Mouse (Mus musculus) myocyte (in vitro differentiated cells): Measurements from ENCODE around the gene Btrc. TPM values are rescaled to one million over a fixed set of nuclear protein-coding genes. Genes with fewer than 3 reads are reported as not detected.

ENCODE experiments used
- H3K27me3 ChIP-seq: one replicate; pipeline ENCODE4 v1.6.1; 2011; ENCODE audit not compliant: control insufficient read depth, insufficient read depth, insufficient read length
- H3K36me3 ChIP-seq: one replicate; pipeline ENCODE4 v1.6.1; 2011; ENCODE audit not compliant: control insufficient read depth, insufficient read depth
- H3K4me2 ChIP-seq: one replicate; pipeline ENCODE4 v1.6.1; 2011; ENCODE audit warnings: low read depth, control low read depth
- H3K4me3 ChIP-seq: one replicate; pipeline ENCODE4 v1.5.1; 2011; ENCODE audit warnings: mild to moderate bottlenecking, control low read depth, moderate library complexity
- H3K79me2 ChIP-seq: one replicate; pipeline ENCODE4 v1.6.1; 2011; ENCODE audit not compliant: control insufficient read depth, insufficient read depth
- H3ac ChIP-seq: one replicate; pipeline ENCODE4 v1.6.1; 2011; ENCODE audit not compliant: control insufficient read depth, insufficient read length
- CEBPB ChIP-seq: IDR thresholded peaks from 2 replicates; pipeline ENCODE4 v1.6.1; 2011; ENCODE audit warnings: mild to moderate bottlenecking, moderate library complexity; ENCODE audit not compliant: poor library complexity, insufficient read depth, severe bottlenecking
- E2F4 ChIP-seq: IDR thresholded peaks from one replicate; pipeline ENCODE4 v1.6.1; 2011; ENCODE audit warnings: mild to moderate bottlenecking, control low read depth, moderate library complexity; ENCODE audit not compliant: insufficient read depth
- MAX ChIP-seq: IDR thresholded peaks from one replicate; pipeline ENCODE4 v1.6.1; 2011; ENCODE audit warnings: low read depth, mild to moderate bottlenecking, control low read depth
- MYOD1 ChIP-seq, 3 experiments: IDR thresholded peaks; one replicate each; pipeline ENCODE4 v1.6.1; 2011; ENCODE audit warnings: control low read depth in 2 of 3, low read depth in 2 of 3, mild to moderate bottlenecking in 2 of 3, moderate library complexity in 1 of 3; ENCODE audit not compliant: insufficient read length in 2 of 3, control insufficient read depth in 1 of 3
- MYOG ChIP-seq, 3 experiments: IDR thresholded peaks; one replicate each; pipeline ENCODE4 v1.6.1; 2011; ENCODE audit warnings: control low read depth in 2 of 3, low read depth in 2 of 3, mild to moderate bottlenecking in 2 of 3; ENCODE audit not compliant: insufficient read length in 2 of 3, control insufficient read depth in 1 of 3, insufficient read depth in 1 of 3
- POLR2A ChIP-seq: IDR thresholded peaks from one replicate; pipeline ENCODE4 v1.6.1; 2011; ENCODE audit warnings: low read depth, mild to moderate bottlenecking, control low read depth, moderate library complexity; ENCODE audit not compliant: insufficient read length
- POLR2AphosphoS2 ChIP-seq: IDR thresholded peaks from one replicate; pipeline ENCODE4 v1.6.1; 2011; ENCODE audit warnings: low read depth, control low read depth; ENCODE audit not compliant: insufficient read length
- REST ChIP-seq: IDR thresholded peaks from one replicate; pipeline ENCODE4 v1.6.1; 2011; ENCODE audit warnings: mild to moderate bottlenecking, control low read depth, moderate library complexity; ENCODE audit not compliant: insufficient read depth, insufficient read length
- SRF ChIP-seq: IDR thresholded peaks from one replicate; pipeline ENCODE4 v1.6.1; 2011; ENCODE audit warnings: low read depth; ENCODE audit not compliant: control insufficient read depth, insufficient read length
- TCF12 ChIP-seq: IDR thresholded peaks from one replicate; pipeline ENCODE4 v1.6.1; 2011; ENCODE audit warnings: mild to moderate bottlenecking, control low read depth; ENCODE audit not compliant: poor library complexity, insufficient read depth, severe bottlenecking
- TCF3 ChIP-seq: IDR thresholded peaks from one replicate; pipeline ENCODE4 v1.6.1; 2011; ENCODE audit warnings: low read depth, control low read depth; ENCODE audit not compliant: insufficient read length
- USF1 ChIP-seq: IDR thresholded peaks from one replicate; pipeline ENCODE4 v1.6.1; 2011; ENCODE audit warnings: low read depth, mild to moderate bottlenecking, control low read depth, moderate library complexity
- polyA plus RNA-seq: library from polyadenylated mRNA; unstranded; fragments of >200 nt; fragmentation: generic; extraction: Trizol; gene quantifications from one replicate; pipeline ENCODE4 v1.2.1, GENCODE M21; 2012; ENCODE audit warnings: missing spikeins

The Btrc gene
- polyA plus RNA-seq, 1 experiment, result 17.0 TPM

- H3K36me3 ChIP-seq, result peaks cover 6% of the 10 kb centered on the region
- no peaks in the 10 kb centered on the region for H3K79me2 ChIP-seq
- no peak overlapping the region for H3ac ChIP-seq
- H3K27me3 ChIP-seq, result no peaks in the 10 kb centered on the region
- H3K4me3 ChIP-seq, result no peak overlapping the region
- TF ChIP-seq MYOD1 (IDR thresholded peaks at IDR 0.05; ENCODE audit: control insufficient read depth in 1 of 3, insufficient read length in 2 of 3, low read depth in 2 of 3) (no peak), REST (no peak), CEBPB (no peak), TCF12 (no peak), TCF3 (no peak), E2F4 (no peak), POLR2AphosphoS2 (no peak)
- H3K4me2 ChIP-seq, result no peak overlapping the region
Observed at GRCm38 (mm10) chr19:45388551-45388950, 25.0 kb downstream of the Btrc start.

- Histone ChIP-seq H3K4me3 (no peak overlapping the region), H3K36me3 (no peaks in the 10 kb centered on the region), H3K4me2 (no peak overlapping the region), H3K79me2 (no peaks in the 10 kb centered on the region), H3ac (no peak overlapping the region), H3K27me3 (no peaks in the 10 kb centered on the region)
- no peak for TF ChIP-seq POLR2AphosphoS2
- TF ChIP-seq SRF, result no peak
- TF ChIP-seq USF1, result no peak
- no peak for TF ChIP-seq MYOG (IDR thresholded peaks at IDR 0.05; ENCODE audit: control insufficient read depth in 1 of 3, insufficient read depth in 1 of 3, insufficient read length in 2 of 3, low read depth in 2 of 3)
- no peak for TF ChIP-seq REST
- no peak for TF ChIP-seq TCF12
- no peak for TF ChIP-seq CEBPB
- no peak for TF ChIP-seq POLR2A
- no peak for TF ChIP-seq MYOD1 (IDR thresholded peaks at IDR 0.05; ENCODE audit: control insufficient read depth in 1 of 3, insufficient read length in 2 of 3, low read depth in 2 of 3)
- TF ChIP-seq TCF3, result no peak
- no peak for TF ChIP-seq MAX
- TF ChIP-seq E2F4, result no peak
Observed at GRCm38 (mm10) chr19:45394078-45394477, 30.5 kb downstream of the Btrc start.

GRCm38 (mm10) chr19:45411000-45411399, 47.5 kb downstream of the Btrc start:
- H3K4me3 ChIP-seq, result no peak overlapping the region
- no peaks in the 10 kb centered on the region for H3K79me2 ChIP-seq
- H3K27me3 ChIP-seq, result no peaks in the 10 kb centered on the region
- H3K36me3 ChIP-seq, result no peaks in the 10 kb centered on the region
- H3K4me2 ChIP-seq, result no peak overlapping the region
- no peak overlapping the region for H3ac ChIP-seq
- TF ChIP-seq MAX, result no peak
- no peak for TF ChIP-seq TCF3
- no peak for TF ChIP-seq POLR2AphosphoS2
- TF ChIP-seq E2F4, result no peak
- TF ChIP-seq SRF, result no peak
- no peak for TF ChIP-seq REST
- no peak for TF ChIP-seq MYOD1 (IDR thresholded peaks at IDR 0.05; ENCODE audit: control insufficient read depth in 1 of 3, insufficient read length in 2 of 3, low read depth in 2 of 3)
- TF ChIP-seq POLR2A, result no peak
- TF ChIP-seq USF1, result no peak
- no peak for TF ChIP-seq MYOG (IDR thresholded peaks at IDR 0.05; ENCODE audit: control insufficient read depth in 1 of 3, insufficient read depth in 1 of 3, insufficient read length in 2 of 3, low read depth in 2 of 3)
- TF ChIP-seq CEBPB, result no peak
- no peak for TF ChIP-seq TCF12

- H3ac ChIP-seq, result no peak overlapping the region
- TF ChIP-seq POLR2AphosphoS2, result no peak
- TF ChIP-seq USF1, result no peak
- no peak for TF ChIP-seq SRF
- TF ChIP-seq MYOD1 (IDR thresholded peaks at IDR 0.05; ENCODE audit: control insufficient read depth in 1 of 3, insufficient read length in 2 of 3, low read depth in 2 of 3), result no peak
- TF ChIP-seq REST, result no peak
- no peak for TF ChIP-seq MAX
- TF ChIP-seq TCF3, result no peak
- no peaks in the 10 kb centered on the region for H3K36me3 ChIP-seq
- no peaks in the 10 kb centered on the region for H3K27me3 ChIP-seq
- no peak overlapping the region for H3K4me2 ChIP-seq
- H3K4me3 ChIP-seq, result no peak overlapping the region
- H3K79me2 ChIP-seq, result no peaks in the 10 kb centered on the region
Observed at GRCm38 (mm10) chr19:45412694-45413093, 49.2 kb downstream of the Btrc start.

GRCm38 (mm10) chr19:45413966-45414365, 50.4 kb downstream of the Btrc start:
- TF ChIP-seq MAX, result no peak
- no peak for TF ChIP-seq POLR2A
- TF ChIP-seq REST, result no peak
- H3K79me2 ChIP-seq, result no peaks in the 10 kb centered on the region
- H3ac ChIP-seq, result no peak overlapping the region
- H3K36me3 ChIP-seq, result no peaks in the 10 kb centered on the region
- no peaks in the 10 kb centered on the region for H3K27me3 ChIP-seq
- no peak overlapping the region for H3K4me3 ChIP-seq
- H3K4me2 ChIP-seq, result no peak overlapping the region
